Mouse (Mus musculus) olfactory bulb, adult 2 months (tissue): Measurements from ENCODE around the gene Casz1.

Source experiments
- CTCF ChIP-seq: fragments of 200-500 bp; IDR thresholded peaks from 2 replicates; pipeline ENCODE4 v1.5.1; 2012; ENCODE audit warnings: low read depth, mild to moderate bottlenecking, low read length, moderate library complexity; ENCODE audit not compliant: insufficient read depth
- POLR2A ChIP-seq: fragments of 200-500 bp; IDR thresholded peaks from 2 replicates; pipeline ENCODE4 v1.6.1; 2012; ENCODE audit warnings: mild to moderate bottlenecking, low read depth, low read length, moderate library complexity; ENCODE audit not compliant: insufficient read depth

GRCm38 (mm10) chr4:149002441-149003093 lies 198.3 kb downstream of the Casz1 start:
- TF ChIP-seq CTCF (no peak), POLR2A (no peak)
